Mouse (Mus musculus): ENCODE results near the gene Dzip1l. TPM values are rescaled to one million over a fixed set of nuclear protein-coding genes. Genes with fewer than 3 reads are reported as not detected.
A peak's percentile ranks its signal among the peaks of the same experiment; 100 is the strongest.

Dzip1l gene
- total RNA-seq, 2 experiments from 2014 or later = 0.75 to 1.6 TPM

- no peak for DNase-seq (ENCODE audit: low spot score)
Observed at GRCm38 (mm10) chr9:99660756-99661155, 31.5 kb downstream of the Dzip1l start.

- no peak for DNase-seq (ENCODE audit: low spot score)
Observed at GRCm38 (mm10) chr9:99661606-99662166, 32.4 kb downstream of the Dzip1l start.

- DNase-seq (ENCODE audit: low spot score) = peak; percentile 54
Observed at GRCm38 (mm10) chr9:99662406-99662805, 33.1 kb downstream of the Dzip1l start.

- no peak for DNase-seq (ENCODE audit: low spot score)
Observed at GRCm38 (mm10) chr9:99662887-99663286, 33.6 kb downstream of the Dzip1l start.

GRCm38 (mm10) chr9:99667596-99667995 is 38.3 kb downstream of the Dzip1l start:
- peak; percentile 68 for DNase-seq (ENCODE audit: low spot score)

- no peak for DNase-seq (ENCODE audit: low spot score)
Observed at GRCm38 (mm10) chr9:99671603-99672002, 42.3 kb downstream of the Dzip1l start.

GRCm38 (mm10) chr9:99675714-99676113 is 46.4 kb downstream of the Dzip1l start:
- no peak for DNase-seq (ENCODE audit: low spot score)

- DNase-seq (ENCODE audit: low spot score) = no peak
Observed at GRCm38 (mm10) chr9:99681980-99682570, 52.8 kb downstream of the Dzip1l start.

DNA sequence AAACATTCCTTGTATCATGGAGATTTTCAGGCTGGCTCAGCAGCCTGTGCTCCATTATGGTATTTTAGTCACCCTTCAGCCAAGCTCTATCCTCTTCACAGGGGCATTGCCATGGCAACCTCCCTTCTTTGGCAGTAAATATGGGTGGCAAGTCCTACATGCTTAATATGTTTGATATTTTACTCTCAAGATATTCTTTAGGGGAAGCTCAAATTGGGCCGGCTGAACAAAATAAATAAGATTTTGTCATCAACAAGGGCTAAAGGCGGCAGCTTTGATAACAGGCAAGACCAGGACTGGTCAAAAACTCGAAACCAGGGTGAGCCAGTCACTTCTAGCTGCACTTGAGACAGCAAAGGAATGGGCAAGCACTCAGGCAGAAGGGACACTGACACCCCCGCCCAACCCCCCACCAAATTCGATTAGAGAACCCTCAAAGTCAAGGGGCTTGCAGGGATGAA is 55.8 kb downstream of the Dzip1l start:
- no peak for DNase-seq (ENCODE audit: low spot score)

GRCm38 (mm10) chr9:99685536-99686231 is 56.4 kb downstream of the Dzip1l start:
- no peak for DNase-seq (ENCODE audit: low spot score)

DNA sequence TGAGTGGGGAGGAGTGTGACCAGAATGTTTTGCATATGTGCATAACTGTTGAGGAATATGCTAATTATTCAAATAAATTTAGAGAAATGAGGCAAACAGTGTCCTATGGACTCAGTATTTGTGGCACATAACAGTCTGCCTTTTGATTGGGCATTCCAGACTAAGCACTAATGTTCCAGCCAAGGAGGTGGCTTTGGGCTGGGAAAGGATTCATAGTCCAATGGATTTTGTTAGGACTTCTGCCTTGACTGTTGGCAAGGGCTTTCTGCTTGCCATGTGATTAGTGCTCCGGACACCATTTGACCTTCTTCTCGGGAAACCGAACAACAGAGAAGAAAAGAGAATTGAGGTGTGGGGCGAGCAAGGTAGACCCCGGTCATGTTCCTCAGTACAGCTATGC is 60.5 kb downstream of the Dzip1l start:
- DNase-seq (ENCODE audit: low spot score) = no peak

GRCm38 (mm10) chr9:99690386-99690785 is 61.1 kb downstream of the Dzip1l start:
- no peak for DNase-seq (ENCODE audit: low spot score)

GRCm38 (mm10) chr9:99694961-99695360 is 65.7 kb downstream of the Dzip1l start:
- DNase-seq (ENCODE audit: low spot score) = no peak

GRCm38 (mm10) chr9:99699752-99700389 is 70.6 kb downstream of the Dzip1l start:
- DNase-seq (ENCODE audit: low spot score) = no peak

GRCm38 (mm10) chr9:99701187-99701586 is 71.9 kb downstream of the Dzip1l start:
- no peak for DNase-seq (ENCODE audit: low spot score)

DNA sequence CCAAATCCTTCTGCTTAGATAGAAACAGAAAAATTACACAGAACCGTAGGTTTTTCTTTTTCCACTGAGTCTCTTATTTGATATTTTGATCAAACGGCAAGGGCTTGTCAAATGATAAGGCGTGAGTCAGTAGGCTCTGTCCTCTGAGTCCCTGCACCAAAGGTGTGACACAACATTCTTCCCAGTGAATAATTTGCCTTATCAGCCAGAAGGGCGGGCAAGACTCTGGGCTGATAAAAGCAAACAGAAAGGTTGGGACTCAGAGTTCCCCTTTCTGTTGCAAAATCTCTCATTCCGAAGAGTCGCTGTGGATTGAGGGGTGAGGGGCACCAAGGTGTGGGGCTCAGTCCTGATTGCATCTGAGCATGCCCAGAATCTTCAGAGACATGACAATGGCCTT is 72.9 kb downstream of the Dzip1l start:
- DNase-seq (ENCODE audit: low spot score) = no peak

DNA sequence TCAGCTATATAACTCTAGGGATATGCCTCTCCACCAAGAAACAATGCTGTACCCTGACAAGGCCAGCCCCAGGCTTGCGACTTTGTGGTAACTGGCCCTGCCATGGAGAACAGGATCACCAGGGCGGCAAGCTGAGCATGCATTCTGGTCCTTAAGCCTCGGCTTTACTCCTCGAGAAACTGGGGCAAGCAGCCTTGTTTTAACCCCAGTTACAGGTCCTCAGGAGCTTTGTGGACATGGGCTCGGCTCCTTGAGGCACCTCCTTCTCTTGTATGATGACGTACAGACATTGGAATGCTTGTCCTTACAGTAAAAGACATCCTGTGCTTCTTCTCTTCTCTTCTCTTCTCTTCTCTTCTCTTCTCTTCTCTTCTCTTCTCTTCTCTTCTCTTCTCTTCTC is 74.4 kb downstream of the Dzip1l start:
- no peak for DNase-seq (ENCODE audit: low spot score)

DNA sequence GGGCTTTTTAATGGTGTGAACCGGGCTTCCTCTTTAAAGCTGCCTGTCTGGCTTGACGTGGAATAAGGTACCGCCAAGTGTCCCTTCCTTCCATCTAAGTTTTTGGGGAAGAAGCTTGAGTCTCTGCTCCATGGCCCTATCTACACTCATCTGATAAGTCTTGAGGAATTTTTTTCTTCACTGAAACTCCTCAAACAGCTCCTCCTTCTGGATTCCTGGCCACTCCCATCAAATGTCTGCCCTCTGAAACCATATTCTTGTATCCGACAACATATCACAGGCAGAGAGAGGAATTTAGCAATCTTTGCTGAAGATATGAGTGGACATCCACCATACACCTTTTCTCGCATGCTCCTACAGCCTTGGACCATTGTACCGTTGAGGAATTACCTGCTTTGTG is 77.0 kb downstream of the Dzip1l start:
- no peak for DNase-seq (ENCODE audit: low spot score)

DNA sequence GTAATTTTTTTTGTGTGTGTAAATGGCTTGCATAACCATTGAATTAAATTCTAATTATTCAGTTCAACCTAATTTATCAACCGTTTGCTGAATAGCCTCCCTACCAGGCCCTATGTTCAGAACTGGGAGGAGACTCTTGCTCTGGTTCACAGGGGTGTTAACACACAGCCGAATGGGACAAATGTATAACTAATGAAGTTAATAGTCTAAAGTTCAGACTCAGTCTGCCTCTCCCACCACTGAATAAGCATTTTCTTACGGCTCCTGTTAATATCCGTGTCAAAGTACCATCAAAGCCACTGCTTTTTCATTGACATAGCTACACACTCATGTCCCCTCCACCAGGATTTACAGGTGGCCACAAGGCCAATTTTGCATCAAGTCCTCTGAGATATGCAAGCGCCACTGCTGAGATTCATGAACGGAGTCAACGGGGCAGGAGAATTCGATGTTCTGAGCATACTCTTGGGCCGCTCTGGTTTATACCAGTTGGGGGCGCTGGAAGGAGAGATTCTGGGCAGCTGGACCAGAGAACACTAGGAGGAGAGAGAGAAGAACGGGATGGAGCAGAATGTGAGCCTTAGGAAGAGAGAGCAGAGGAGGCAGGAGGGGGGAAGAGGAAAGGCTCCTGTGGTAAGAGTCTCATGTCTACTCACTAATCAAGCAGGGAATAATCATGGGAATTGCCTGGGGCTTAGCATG is 78.3 kb downstream of the Dzip1l start:
- DNase-seq (ENCODE audit: low spot score) = no peak

DNA sequence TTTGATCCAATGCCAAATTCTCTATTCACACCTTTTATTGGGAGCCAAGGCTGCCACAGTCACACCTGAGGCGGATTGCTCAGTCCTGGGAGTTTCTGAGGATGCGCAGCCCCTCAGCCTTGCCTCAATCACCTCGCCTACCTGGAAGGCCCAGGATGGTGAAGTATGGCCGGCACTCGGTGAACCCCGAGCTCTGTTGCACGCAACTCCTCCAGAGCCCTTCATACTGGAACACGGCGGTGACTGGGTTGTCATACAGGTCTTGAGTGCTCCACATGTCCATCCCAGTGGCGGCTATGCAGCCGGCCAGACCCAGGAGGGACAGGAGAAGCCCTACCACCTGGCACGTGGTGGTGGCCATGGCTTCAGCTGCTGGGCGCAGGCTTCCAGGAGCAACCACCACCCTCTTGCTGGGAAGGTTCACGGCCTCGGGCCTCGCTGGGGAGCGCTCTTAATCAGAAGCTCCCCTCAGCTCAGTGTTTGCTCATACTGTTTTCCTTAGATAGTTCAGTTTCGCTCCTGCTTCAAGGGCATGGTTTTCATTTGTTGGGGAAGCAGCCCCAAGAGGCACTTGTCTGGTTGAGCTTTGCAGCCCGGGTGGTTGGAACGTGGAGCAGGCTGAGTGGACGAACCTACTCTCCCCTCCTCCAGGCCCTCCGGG is 80.4 kb downstream of the Dzip1l start:
- no peak for DNase-seq (ENCODE audit: low spot score)

GRCm38 (mm10) chr9:99710297-99710696 is 81.0 kb downstream of the Dzip1l start:
- no peak for DNase-seq (ENCODE audit: low spot score)

All from gastrocnemius, adult 18-20 months (tissue).